Mouse (Mus musculus): ENCODE data around the gene Insl6. TPM values are rescaled to one million over a fixed set of nuclear protein-coding genes. Genes with fewer than 3 reads are reported as not detected.
A peak's percentile ranks its signal among the peaks of the same experiment; 100 is the strongest.

The Insl6 gene
- polyA plus RNA-seq (2014; fragmentation: Nextera tagmentation; extraction: Ambion mirVana): 7.2 and 7.8 TPM in 2 replicates

DNA sequence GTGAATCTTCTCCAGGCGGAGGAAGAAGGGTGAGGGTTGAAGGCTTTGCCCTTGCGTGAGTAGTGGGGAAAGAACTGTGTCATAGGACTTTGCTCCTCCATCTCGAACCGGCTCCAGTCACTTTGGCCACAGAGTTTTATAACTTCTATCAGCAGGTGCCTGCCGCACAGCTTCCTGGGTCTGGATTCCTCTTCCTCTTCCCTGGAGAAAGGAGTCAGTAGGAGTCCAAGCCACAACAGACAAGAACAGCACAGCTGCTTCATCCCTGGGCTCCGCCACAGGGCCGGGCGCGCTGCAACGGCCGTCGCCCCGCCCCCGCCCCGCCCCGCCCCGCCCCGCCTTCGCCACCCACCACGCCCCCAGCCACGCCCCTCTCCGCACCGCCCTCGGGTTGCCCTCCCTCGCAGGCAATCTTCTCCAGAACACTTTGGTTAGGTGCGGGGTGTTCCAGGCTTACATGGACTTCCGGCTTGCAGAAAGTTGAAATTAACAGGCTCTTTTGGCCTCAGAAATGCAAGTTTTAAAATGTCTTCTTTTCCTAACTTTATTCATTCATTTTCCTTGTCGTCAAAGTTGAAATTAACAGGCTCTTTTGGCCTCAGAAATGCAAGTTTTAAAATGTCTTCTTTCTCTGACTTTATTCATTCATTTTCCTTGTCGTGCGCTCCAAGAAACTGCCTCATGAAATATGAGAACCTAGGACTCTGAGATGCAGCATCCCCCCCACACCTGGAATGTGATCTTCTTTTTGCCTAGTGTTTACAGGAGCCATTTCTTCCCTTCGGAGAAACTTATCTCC lies at the start of gene Insl6:
Gene Insl6 (minus strand): TSS at position 304 of the 799 bp plus-strand sequence.
- Histone ChIP-seq H3K4me3 (ENCODE audit: low read length) (peak within 1 kb of the TSS; percentile 41), H3K36me3 (ENCODE audit: control insufficient read depth, insufficient read depth, low read length) (no peaks in the 10 kb centered on the region), H3K4me1 (ENCODE audit: control insufficient read depth, insufficient read depth, low read length) (no peaks in the 10 kb centered on the region), H3K27ac (ENCODE audit: low read depth, low read length) (no peak within 1 kb of the TSS), H3K9me3 (ENCODE audit: control insufficient read depth, low read length) (no peaks in the 10 kb centered on the region), H3K27me3 (ENCODE audit: control insufficient read depth, insufficient read depth, low read length) (no peaks in the 10 kb centered on the region), H3K4me2 (replicated peaks; ENCODE audit: low read depth, low read length) (peak within 1 kb of the TSS; percentile 58), H3K9ac (ENCODE audit: low read depth, low read length) (peak within 1 kb of the TSS; percentile 51)
- 2% methylated on average over 28 of the region's 31 CpGs for WGBS
- ATAC-seq (ENCODE audit: low FRiP score, low TSS enrichment): peak; percentile 97

- Histone ChIP-seq H3K9me3 (ENCODE audit: control insufficient read depth, low read length) (no peaks in the 10 kb centered on the region), H3K27me3 (ENCODE audit: control insufficient read depth, insufficient read depth, low read length) (no peaks in the 10 kb centered on the region), H3K9ac (ENCODE audit: low read depth, low read length) (no peak overlapping the region), H3K4me1 (ENCODE audit: control insufficient read depth, insufficient read depth, low read length) (no peaks in the 10 kb centered on the region), H3K4me2 (replicated peaks; ENCODE audit: low read depth, low read length) (no peak overlapping the region), H3K4me3 (ENCODE audit: low read length) (no peak overlapping the region), H3K36me3 (ENCODE audit: control insufficient read depth, insufficient read depth, low read length) (no peaks in the 10 kb centered on the region), H3K27ac (ENCODE audit: low read depth, low read length) (no peak overlapping the region)
- 90% methylated on average over 9 of the region's 9 CpGs for whole genome bisulfite sequencing
- no peak for ATAC-seq (ENCODE audit: low FRiP score, low TSS enrichment)
These were observed 49.8 kb upstream of the Insl6 start for GRCm38 (mm10) chr19:29374947-29375346.

DNA sequence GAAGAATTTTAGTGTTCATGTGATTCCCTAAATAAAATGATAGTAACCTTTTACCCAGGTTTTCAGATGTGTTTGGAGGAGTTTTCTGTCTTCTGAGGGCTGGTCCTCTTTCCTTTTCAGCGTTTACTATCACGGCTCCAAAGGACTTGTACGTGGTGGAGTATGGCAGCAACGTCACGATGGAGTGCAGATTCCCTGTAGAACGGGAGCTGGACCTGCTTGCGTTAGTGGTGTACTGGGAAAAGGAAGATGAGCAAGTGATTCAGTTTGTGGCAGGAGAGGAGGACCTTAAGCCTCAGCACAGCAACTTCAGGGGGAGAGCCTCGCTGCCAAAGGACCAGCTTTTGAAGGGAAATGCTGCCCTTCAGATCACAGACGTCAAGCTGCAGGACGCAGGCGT lies 48.3 kb upstream of the Insl6 start:
- H3K4me3 ChIP-seq (ENCODE audit: low read length): no peak overlapping the region
- H3K27me3 ChIP-seq (ENCODE audit: control insufficient read depth, insufficient read depth, low read length): no peaks in the 10 kb centered on the region
- no peaks in the 10 kb centered on the region for H3K9me3 ChIP-seq (ENCODE audit: control insufficient read depth, low read length)
- 33% methylated on average over 11 of the region's 11 CpGs for WGBS
- peak overlapping the region; percentile 21; the same call in 1 of the 2 replicates for H3K4me2 ChIP-seq (replicated peaks; ENCODE audit: low read depth, low read length)
- no peak overlapping the region for H3K9ac ChIP-seq (ENCODE audit: low read depth, low read length)
- no peaks in the 10 kb centered on the region for H3K4me1 ChIP-seq (ENCODE audit: control insufficient read depth, insufficient read depth, low read length)
- H3K36me3 ChIP-seq (ENCODE audit: control insufficient read depth, insufficient read depth, low read length): no peaks in the 10 kb centered on the region
- ATAC-seq (ENCODE audit: low FRiP score, low TSS enrichment): no peak
- no peak overlapping the region for H3K27ac ChIP-seq (ENCODE audit: low read depth, low read length)

DNA sequence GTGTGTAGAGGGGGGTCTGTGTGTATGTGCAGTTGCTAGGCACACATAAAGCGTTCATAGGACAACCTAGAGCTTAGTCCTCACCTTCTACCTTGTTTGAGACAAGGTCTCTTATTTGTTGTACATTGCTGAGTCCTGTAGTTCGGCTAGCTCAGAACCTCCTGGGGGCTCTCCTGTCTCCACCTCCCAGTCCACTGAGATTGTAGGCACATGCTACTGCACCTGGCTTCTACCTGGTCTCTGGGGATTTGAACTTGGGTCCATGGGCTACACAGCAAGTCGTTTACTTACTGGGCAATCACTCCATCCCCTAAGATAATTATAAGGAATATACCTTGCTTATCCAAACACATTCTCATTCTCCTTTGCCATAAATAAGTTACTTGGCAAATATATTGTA lies 47.5 kb upstream of the Insl6 start:
- Histone ChIP-seq H3K9me3 (ENCODE audit: control insufficient read depth, low read length) (no peaks in the 10 kb centered on the region), H3K36me3 (ENCODE audit: control insufficient read depth, insufficient read depth, low read length) (no peaks in the 10 kb centered on the region), H3K27ac (ENCODE audit: low read depth, low read length) (no peak overlapping the region), H3K4me2 (replicated peaks; ENCODE audit: low read depth, low read length) (no peak overlapping the region), H3K27me3 (ENCODE audit: control insufficient read depth, insufficient read depth, low read length) (no peaks in the 10 kb centered on the region), H3K9ac (ENCODE audit: low read depth, low read length) (no peak overlapping the region), H3K4me3 (ENCODE audit: low read length) (no peak overlapping the region), H3K4me1 (ENCODE audit: control insufficient read depth, insufficient read depth, low read length) (0 out of 2 replicates have a peak, but pooled peaks cover 1% of the 10 kb centered on the region)
- ATAC-seq (ENCODE audit: low FRiP score, low TSS enrichment): no peak
- 89% methylated on average over 3 of the region's 3 CpGs for WGBS

- H3K27me3 ChIP-seq (ENCODE audit: control insufficient read depth, insufficient read depth, low read length): no peaks in the 10 kb centered on the region
- H3K27ac ChIP-seq (ENCODE audit: low read depth, low read length): no peak overlapping the region
- ATAC-seq (ENCODE audit: low FRiP score, low TSS enrichment): no peak
- no peak overlapping the region for H3K4me2 ChIP-seq (replicated peaks; ENCODE audit: low read depth, low read length)
- no peaks in the 10 kb centered on the region for H3K36me3 ChIP-seq (ENCODE audit: control insufficient read depth, insufficient read depth, low read length)
- WGBS: 75% methylated on average over 4 of the region's 4 CpGs
- H3K9me3 ChIP-seq (ENCODE audit: control insufficient read depth, low read length): no peaks in the 10 kb centered on the region
- 0 out of 2 replicates have a peak, but pooled peaks cover 3% of the 10 kb centered on the region for H3K4me1 ChIP-seq (ENCODE audit: control insufficient read depth, insufficient read depth, low read length)
- no peak overlapping the region for H3K4me3 ChIP-seq (ENCODE audit: low read length)
- no peak overlapping the region for H3K9ac ChIP-seq (ENCODE audit: low read depth, low read length)
These were observed 47.0 kb upstream of the Insl6 start for GRCm38 (mm10) chr19:29372138-29372537.

DNA sequence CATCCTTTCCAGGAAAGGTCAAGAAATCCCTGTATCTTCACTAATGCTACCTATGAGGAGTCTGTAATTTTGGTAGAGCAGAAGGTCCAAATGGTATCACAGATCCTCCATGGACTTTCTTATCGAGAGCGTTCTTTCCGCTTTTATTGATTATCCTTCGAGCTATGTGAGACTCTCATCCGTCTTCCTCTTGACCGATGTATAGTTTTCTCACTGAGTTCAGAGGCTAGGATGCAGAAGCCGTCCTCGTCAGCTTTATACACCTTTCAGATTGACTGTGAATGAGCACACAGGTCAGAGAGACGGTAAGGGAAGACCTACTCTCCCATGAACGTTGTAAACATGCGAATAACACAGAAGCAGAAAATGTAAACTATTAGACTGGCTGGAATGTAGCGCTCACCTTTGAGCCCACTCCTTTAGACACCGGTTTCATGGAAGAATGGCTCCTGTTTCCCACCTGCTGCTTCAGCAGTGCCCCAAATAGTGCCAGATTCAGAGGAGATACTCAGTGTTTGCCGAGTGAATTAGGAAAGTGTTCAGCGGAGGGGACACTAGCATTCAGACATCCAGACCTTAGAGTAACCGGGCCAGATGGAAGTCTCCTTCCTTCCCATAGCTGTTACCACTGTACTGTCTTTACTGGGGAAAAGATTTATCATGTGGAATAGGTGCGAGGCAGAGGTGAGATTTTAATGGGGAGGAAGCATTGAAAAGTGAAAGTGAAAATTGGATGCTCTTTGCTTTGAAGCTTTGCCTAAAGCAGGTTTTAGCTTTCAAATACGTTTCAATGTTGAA lies 46.3 kb upstream of the Insl6 start:
- Histone ChIP-seq H3K36me3 (ENCODE audit: control insufficient read depth, insufficient read depth, low read length) (no peaks in the 10 kb centered on the region), H3K9ac (ENCODE audit: low read depth, low read length) (no peak overlapping the region), H3K27me3 (ENCODE audit: control insufficient read depth, insufficient read depth, low read length) (no peaks in the 10 kb centered on the region), H3K4me2 (replicated peaks; ENCODE audit: low read depth, low read length) (no peak overlapping the region), H3K4me1 (ENCODE audit: control insufficient read depth, insufficient read depth, low read length) (0 out of 2 replicates have a peak, but pooled peaks cover 3% of the 10 kb centered on the region), H3K27ac (ENCODE audit: low read depth, low read length) (no peak overlapping the region), H3K9me3 (ENCODE audit: control insufficient read depth, low read length) (no peaks in the 10 kb centered on the region), H3K4me3 (ENCODE audit: low read length) (no peak overlapping the region)
- 83% methylated on average over 18 of the region's 18 CpGs for WGBS
- no peak for ATAC-seq (ENCODE audit: low FRiP score, low TSS enrichment)

GRCm38 (mm10) chr19:29370545-29371283 lies 45.6 kb upstream of the Insl6 start:
- Histone ChIP-seq H3K27me3 (ENCODE audit: control insufficient read depth, insufficient read depth, low read length) (no peaks in the 10 kb centered on the region), H3K36me3 (ENCODE audit: control insufficient read depth, insufficient read depth, low read length) (no peaks in the 10 kb centered on the region), H3K4me3 (ENCODE audit: low read length) (no peak overlapping the region), H3K4me2 (replicated peaks; ENCODE audit: low read depth, low read length) (no peak overlapping the region), H3K9ac (ENCODE audit: low read depth, low read length) (no peak overlapping the region), H3K4me1 (ENCODE audit: control insufficient read depth, insufficient read depth, low read length) (0 out of 2 replicates have a peak, but pooled peaks cover 3% of the 10 kb centered on the region), H3K9me3 (ENCODE audit: control insufficient read depth, low read length) (no peaks in the 10 kb centered on the region), H3K27ac (ENCODE audit: low read depth, low read length) (no peak overlapping the region)
- no peak for ATAC-seq (ENCODE audit: low FRiP score, low TSS enrichment)
- WGBS: 92% methylated on average over 7 of the region's 7 CpGs

GRCm38 (mm10) chr19:29370112-29370511 lies 45.0 kb upstream of the Insl6 start:
- no peak overlapping the region for H3K27ac ChIP-seq (ENCODE audit: low read depth, low read length)
- 75% methylated on average over 12 of the region's 12 CpGs for WGBS
- ATAC-seq (ENCODE audit: low FRiP score, low TSS enrichment): no peak
- H3K36me3 ChIP-seq (ENCODE audit: control insufficient read depth, insufficient read depth, low read length): no peaks in the 10 kb centered on the region
- H3K9me3 ChIP-seq (ENCODE audit: control insufficient read depth, low read length): no peaks in the 10 kb centered on the region
- H3K4me2 ChIP-seq (replicated peaks; ENCODE audit: low read depth, low read length): no peak overlapping the region
- H3K9ac ChIP-seq (ENCODE audit: low read depth, low read length): no peak overlapping the region
- H3K4me3 ChIP-seq (ENCODE audit: low read length): no peak overlapping the region
- 0 out of 2 replicates have a peak, but pooled peaks cover 3% of the 10 kb centered on the region for H3K4me1 ChIP-seq (ENCODE audit: control insufficient read depth, insufficient read depth, low read length)
- H3K27me3 ChIP-seq (ENCODE audit: control insufficient read depth, insufficient read depth, low read length): no peaks in the 10 kb centered on the region

Data from kidney, embryonic 14.5 days (tissue).